Mouse (Mus musculus) fibroblast of lung, adult 2 months (primary cell): Measurements from ENCODE around the gene Flt3l.
"Not testable (repeated sequence)": the region's sequence is repeated elsewhere in the genome, so short reads cannot be mapped to it uniquely, and the experiment has no call there.

Experiments
- DNase-seq: peaks from one replicate; pipeline ENCODE4 v3.0.0-alpha.2; 2011; ENCODE audit warnings: low read depth

Gene Flt3l

DNA sequence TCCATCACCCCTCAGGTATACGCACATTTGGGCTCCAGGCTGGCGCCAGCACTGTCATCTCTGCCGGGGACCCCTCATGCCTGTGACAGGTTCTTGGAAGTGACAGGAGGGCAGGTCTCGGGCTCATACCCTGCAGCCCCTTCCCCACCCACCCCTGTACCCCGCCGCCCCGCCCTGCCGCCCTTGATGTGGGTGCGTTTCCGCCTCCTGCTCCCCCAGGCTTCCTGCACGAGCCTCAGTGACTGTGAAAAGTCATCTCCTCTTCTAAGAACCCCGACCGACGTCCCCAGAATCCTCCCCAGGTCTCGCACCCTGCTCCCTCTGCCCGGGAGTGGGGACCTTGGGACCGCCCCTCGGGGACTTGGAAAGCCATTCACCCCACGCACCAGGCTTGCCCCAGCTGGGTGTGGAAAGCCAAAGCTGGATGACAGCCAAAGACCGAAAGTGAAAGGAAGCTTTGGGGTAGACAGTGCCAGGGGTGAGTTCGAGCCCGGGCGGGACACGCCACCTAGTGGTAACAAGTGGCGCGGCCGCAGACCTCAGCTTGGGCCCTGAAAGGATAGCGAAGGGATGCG, at the start of gene Flt3l, which contains the start of gene Gm45713:
TSS of gene Flt3l (minus strand) at position 440 of the 575 bp plus-strand sequence.
TSS of gene Gm45713 (minus strand) at position 239 of the 575 bp plus-strand sequence.
- DNase-seq, result peak; percentile 68

DNA sequence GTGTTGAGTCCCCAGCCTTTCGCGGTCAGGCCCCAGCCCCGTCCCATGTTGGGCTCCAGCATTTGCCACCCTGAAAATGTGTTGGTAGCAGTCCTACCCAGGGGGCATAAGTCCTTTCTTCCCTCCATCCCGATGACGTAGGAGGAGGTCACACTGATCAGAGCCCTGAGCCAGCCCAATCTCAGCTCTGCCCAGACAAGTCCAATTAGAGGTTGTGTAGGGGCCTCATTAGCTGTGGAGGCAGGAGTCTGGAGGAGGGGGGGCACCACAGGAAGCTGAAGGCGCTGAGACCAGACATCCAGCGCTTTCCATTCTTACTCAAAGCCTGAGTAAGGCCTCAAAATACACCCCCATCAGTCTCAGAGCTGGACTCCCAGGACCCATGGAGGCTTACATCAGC, 49.7 kb upstream of the Flt3l start:
- DNase-seq, result no peak

GRCm38 (mm10) chr7:45183672-45184071, 47.4 kb upstream of the Flt3l start:
- no peak for DNase-seq

GRCm38 (mm10) chr7:45182606-45183005, 46.4 kb upstream of the Flt3l start:
- no peak for DNase-seq

- peak; percentile 75 for DNase-seq
These were observed 46.0 kb upstream of the Flt3l start for GRCm38 (mm10) chr7:45182199-45182601.

DNA sequence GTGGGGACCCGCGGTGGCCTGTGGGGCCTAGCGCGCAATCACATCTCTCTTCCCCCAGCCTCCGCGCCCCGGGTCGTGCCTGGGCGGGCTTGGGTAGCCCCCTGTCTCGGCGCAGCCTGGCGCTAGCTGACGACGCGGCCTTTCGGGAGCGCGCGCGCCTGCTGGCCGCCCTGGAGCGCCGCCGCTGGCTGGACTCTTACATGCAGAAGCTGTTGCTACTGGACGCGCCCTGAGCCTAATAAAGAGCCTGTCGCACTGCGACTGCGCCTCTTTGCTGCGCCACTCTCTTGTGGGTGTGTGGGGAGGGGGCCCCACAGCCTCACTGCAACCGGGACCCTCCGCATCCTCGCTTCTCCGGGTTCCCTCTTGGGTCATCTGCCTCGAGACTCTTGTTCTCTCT, 45.3 kb upstream of the Flt3l start:
- DNase-seq, result no peak

GRCm38 (mm10) chr7:45180896-45181477, 44.8 kb upstream of the Flt3l start, which contains the start of gene Pth2:
Gene Pth2, plus strand, starts transcription at chr7:45180995.
- DNase-seq, result no peak

GRCm38 (mm10) chr7:45179469-45179868, 43.2 kb upstream of the Flt3l start, which contains the start of gene Gfy:
Gene Gfy, minus strand, starts transcription at chr7:45179569.
- DNase-seq, result no peak

- no peak for DNase-seq
These were observed 42.3 kb upstream of the Flt3l start for GRCm38 (mm10) chr7:45178550-45178949.

- DNase-seq, result no peak
These were observed 40.1 kb upstream of the Flt3l start for GRCm38 (mm10) chr7:45176356-45176755.

GRCm38 (mm10) chr7:45175929-45176328, 39.7 kb upstream of the Flt3l start:
- no peak for DNase-seq

GRCm38 (mm10) chr7:45175398-45175797, 39.2 kb upstream of the Flt3l start:
- DNase-seq, result no peak

DNA sequence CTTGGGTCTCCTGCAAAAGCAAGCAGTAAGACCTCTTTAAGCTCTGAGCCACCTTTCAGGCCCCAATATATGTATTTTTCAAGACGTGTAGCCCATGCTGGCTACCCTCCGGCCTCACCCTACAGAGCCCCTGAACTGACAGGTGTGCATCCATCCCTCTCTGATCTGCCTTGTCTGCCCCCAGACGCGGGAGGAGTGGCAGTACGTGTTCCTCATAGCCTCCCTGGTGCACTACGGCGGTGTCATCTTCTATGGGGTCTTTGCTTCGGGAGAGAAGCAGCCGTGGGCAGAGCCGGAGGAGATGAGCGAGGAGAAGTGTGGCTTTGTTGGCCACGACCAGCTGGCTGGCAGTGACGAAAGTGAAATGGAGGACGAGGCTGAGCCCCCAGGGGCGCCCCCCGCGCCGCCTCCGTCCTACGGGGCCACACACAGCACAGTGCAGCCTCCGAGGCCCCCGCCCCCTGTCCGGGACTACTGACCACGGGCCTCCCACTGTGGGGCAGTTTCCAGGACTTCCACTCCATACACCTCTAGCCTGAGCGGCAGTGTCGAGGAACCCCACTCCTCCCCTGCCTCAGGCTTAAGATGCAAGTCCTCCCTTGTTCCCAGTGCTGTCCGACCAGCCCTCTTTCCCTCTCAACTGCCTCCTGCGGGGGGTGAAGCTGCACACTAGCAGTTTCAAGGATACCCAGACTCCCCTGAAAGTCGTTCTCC, 38.5 kb upstream of the Flt3l start:
- DNase-seq, result no peak

DNA sequence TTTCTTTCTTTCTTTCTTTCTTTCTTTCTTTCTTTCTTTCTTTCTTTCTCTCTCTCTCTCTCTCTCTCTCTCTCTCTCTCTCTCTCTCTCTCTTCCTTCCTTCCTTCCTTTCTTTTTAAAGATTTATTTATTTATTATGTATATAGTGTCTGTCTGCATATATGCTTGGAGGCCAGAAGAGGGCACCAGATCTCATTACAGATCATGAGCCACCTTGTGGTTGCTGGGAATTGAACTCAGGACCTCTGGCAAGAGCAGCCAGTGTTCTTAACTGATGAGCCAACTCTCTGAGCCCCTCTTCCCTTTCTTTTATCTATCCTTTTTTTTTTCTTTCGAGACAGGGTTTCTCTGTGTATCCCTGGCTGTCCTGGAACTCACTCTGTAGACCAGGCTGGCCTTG, 37.5 kb upstream of the Flt3l start:
- DNase-seq, result not testable (repeated sequence)

GRCm38 (mm10) chr7:45172974-45173373, 36.7 kb upstream of the Flt3l start:
- DNase-seq, result no peak

DNA sequence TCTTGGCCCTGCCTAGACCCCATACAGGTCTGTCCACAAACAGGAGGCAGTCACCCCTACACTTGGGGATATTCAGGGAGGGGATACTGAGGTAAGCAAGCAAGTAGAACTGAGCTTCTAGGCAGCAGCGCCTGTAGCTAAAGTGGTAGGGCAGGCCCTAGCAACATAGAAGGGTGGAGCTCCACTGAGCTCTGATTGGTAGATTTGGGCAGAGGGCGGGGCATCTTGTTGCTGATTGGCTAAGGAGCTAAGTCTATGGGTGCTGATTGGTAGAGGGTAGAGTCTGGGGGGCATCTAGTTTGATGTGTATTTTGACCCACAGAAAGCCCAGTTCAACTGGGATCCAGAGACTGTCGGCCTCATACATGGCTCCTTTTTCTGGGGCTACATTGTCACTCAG, 33.3 kb upstream of the Flt3l start:
- DNase-seq, result no peak

DNA sequence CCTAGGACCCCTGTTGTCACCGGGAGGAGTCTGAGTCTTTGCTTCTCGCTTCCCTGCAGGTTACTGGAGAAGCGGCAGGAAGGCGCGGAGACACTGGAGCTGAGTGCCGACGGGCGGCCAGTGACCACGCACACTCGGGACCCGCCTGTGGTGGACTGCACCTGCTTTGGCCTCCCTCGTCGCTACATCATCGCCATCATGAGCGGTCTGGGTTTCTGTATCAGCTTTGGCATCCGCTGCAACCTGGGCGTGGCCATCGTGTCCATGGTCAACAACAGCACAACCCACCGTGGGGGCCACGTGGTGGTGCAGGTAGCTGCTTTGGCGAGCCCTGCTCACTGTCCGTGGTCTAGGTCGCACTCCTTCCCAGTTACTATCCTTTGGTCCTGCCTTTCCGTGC, 32.4 kb upstream of the Flt3l start:
- DNase-seq, result no peak

GRCm38 (mm10) chr7:45167761-45168445, 31.7 kb upstream of the Flt3l start:
- no peak for DNase-seq

DNA sequence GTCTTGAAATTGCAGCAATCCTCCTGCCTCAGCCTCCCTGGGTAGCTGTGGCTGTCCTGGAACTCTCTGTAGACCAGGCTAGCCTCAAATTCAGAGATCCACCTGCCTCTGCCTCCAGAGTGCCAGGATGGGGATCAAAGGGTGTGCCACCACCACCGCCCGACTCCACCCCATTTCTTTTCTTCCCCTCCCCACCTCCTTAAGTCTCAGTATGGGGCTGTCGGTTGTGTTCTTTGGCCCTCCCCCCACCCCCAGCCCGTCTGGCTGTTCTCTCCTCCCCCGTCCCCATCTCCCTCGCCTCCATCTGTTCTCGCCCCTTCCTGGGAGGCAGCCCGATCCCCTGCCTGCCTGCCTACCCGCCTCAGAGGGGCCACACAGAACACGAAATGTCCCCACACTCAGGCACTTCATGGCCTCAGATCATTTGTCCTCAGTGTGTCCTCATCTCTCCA, 30.7 kb upstream of the Flt3l start:
- DNase-seq, result no peak

DNA sequence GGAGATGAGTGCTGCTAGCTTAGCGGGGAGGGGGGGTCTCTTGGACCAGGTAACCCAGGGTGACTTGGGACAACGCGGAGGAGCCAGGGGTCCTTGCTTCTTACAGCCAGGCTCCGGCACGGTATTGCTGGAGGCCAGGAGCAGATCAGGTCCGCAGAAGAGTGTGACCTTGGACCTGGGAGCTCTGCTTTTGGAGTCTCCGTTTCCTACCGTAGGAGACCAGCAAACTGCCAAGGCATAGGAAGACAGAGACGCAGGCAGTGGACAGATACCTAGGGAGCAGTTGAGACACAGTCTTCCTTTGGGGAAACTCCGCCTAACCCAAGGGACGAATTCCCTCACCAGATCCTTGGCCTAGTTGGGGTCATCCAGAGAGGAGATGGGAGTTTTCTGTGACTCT, 29.5 kb upstream of the Flt3l start:
- DNase-seq, result no peak

DNA sequence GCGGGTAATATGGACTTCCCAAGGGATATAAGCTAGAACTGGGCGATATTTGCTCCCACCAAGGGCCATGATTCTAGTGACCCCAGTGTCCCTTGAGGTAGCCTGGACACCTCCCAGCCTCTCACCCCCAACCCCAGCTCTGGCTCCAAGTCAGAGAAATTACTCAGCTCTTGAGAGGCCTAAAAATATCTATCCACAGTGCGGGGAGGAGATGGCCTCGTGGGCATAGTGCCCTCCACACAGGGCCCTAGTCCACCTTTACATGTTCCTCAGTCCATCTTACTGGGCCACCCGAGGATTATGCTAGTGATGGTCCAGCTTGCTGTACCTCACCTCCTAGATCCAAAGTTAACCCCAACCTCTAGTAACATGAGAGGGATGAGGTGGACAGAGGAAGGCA, 28.6 kb upstream of the Flt3l start:
- no peak for DNase-seq

- no peak for DNase-seq
These were observed 27.7 kb upstream of the Flt3l start, which contains the start of gene Slc17a7 for GRCm38 (mm10) chr7:45163735-45164490. Gene Slc17a7, plus strand, starts transcription at chr7:45163949.
